Comparison of ENCODE assay signal across 13 mouse cellular contexts in the genomic region with DNA sequence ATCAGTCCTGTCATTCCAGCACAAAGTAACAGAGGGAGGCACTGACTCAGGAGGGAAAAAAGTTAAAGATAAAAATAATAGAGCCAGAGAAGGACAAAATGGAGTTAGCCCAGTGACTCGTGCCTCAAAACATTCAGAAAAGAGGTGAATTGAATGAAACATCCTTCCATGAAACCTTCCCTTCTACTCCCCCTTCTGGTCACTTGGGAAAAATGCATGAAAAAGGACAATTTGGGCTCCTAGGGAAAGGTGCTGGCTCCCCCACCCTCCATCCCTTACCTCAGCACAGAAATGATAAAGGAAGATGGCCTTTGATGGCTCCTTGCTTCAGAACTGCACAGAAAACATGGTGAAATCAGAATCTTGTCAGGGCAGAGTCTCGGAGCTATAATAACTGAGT. TPM values are rescaled to one million over a fixed set of nuclear protein-coding genes. Genes with fewer than 3 reads are reported as not detected.
DNase-seq lines count a peak whose midpoint lies in the region; ATAC-seq and TF ChIP-seq lines count a peak whose summit lies in the region.
"Had no signal": no experiment of that assay in that cellular context is flagged by ENCODE, and none has a peak within 500 bp of the region (broad histone marks: within the 10 kb centered on the region; RNA-seq: fewer than 3 reads in every experiment).

No protein-coding gene starts in this region.

- WGBS in embryonic facial prominence, embryonic 11.5 days: 34% methylated on average over 2 of the region's 2 CpGs
- 45% methylated on average over 2 of the region's 2 CpGs for WGBS in embryonic facial prominence, embryonic 10.5 days
- WGBS in limb, embryonic 14.5 days: 33% methylated on average over 2 of the region's 2 CpGs
- 40% methylated on average over 2 of the region's 2 CpGs for WGBS in limb, embryonic 10.5 days

- H3K9me3 ChIP-seq in embryonic facial prominence, embryonic 11.5 days (replicated peaks; ENCODE audit: control insufficient read depth, low read length): no peaks in the 10 kb centered on the region
- no peaks in the 10 kb centered on the region for H3K9me3 ChIP-seq in embryonic facial prominence, embryonic 10.5 days
- no peaks in the 10 kb centered on the region for H3K9me3 ChIP-seq in limb, embryonic 14.5 days (ENCODE audit: control insufficient read depth, low read length)
- no peaks in the 10 kb centered on the region for H3K9me3 ChIP-seq in limb, embryonic 10.5 days (replicated peaks)
- no peaks in the 10 kb centered on the region for H3K9me3 ChIP-seq in E14TG2a.4 (ENCODE audit: low read length)
- H3K9me3 ChIP-seq: limb, embryonic 12.5 days; neural tube, embryonic 15.5 days had no signal

- no peaks in the 10 kb centered on the region for H3K27me3 ChIP-seq in embryonic facial prominence, embryonic 11.5 days (ENCODE audit: control insufficient read depth, insufficient read depth, low read length)
- H3K27me3 ChIP-seq in embryonic facial prominence, embryonic 10.5 days (replicated peaks; ENCODE audit: low read depth, poor library complexity, severe bottlenecking): no peaks in the 10 kb centered on the region
- no peaks in the 10 kb centered on the region for H3K27me3 ChIP-seq in limb, embryonic 14.5 days (ENCODE audit: control insufficient read depth, insufficient read depth, low read length)
- H3K27me3 ChIP-seq in limb, embryonic 10.5 days (ENCODE audit: low read depth, poor library complexity, severe bottlenecking): no peaks in the 10 kb centered on the region
- no peaks in the 10 kb centered on the region for H3K27me3 ChIP-seq in E14TG2a.4 (ENCODE audit: insufficient read depth, low read length)
- H3K27me3 ChIP-seq: limb, embryonic 12.5 days; neural tube, embryonic 15.5 days had no signal

- no peak overlapping the region for H3K4me2 ChIP-seq in embryonic facial prominence, embryonic 11.5 days (ENCODE audit: low read depth, low read length)
- no peak overlapping the region for H3K4me2 ChIP-seq in limb, embryonic 14.5 days (replicated peaks; ENCODE audit: low read depth, low read length, severe bottlenecking)
- H3K4me2 ChIP-seq: limb, embryonic 12.5 days; neural tube, embryonic 15.5 days had no signal

- no peaks in the 10 kb centered on the region for H3K4me1 ChIP-seq in embryonic facial prominence, embryonic 11.5 days (ENCODE audit: control insufficient read depth, insufficient read depth, low read length)
- peaks cover 3% of the 10 kb centered on the region; the same call in 1 of the 2 replicates for H3K4me1 ChIP-seq in embryonic facial prominence, embryonic 10.5 days
- no peaks in the 10 kb centered on the region for H3K4me1 ChIP-seq in limb, embryonic 14.5 days (ENCODE audit: control insufficient read depth, insufficient read depth, low read length)
- peaks cover 5% of the 10 kb centered on the region; the same call in 1 of the 2 replicates for H3K4me1 ChIP-seq in limb, embryonic 10.5 days
- peaks cover 57% of the 10 kb centered on the region for H3K4me1 ChIP-seq in E14TG2a.4 (replicated peaks; ENCODE audit: low read depth, low read length)
- H3K4me1 ChIP-seq: limb, embryonic 12.5 days; neural tube, embryonic 15.5 days had no signal

- no peak overlapping the region for H3K9ac ChIP-seq in embryonic facial prominence, embryonic 11.5 days (replicated peaks; ENCODE audit: low read length)
- no peak overlapping the region for H3K9ac ChIP-seq in limb, embryonic 14.5 days (ENCODE audit: low read depth, low read length, severe bottlenecking)
- H3K9ac ChIP-seq: limb, embryonic 12.5 days; neural tube, embryonic 15.5 days had no signal

- H3K4me3 ChIP-seq in embryonic facial prominence, embryonic 11.5 days (ENCODE audit: low read depth, low read length): no peak overlapping the region
- H3K4me3 ChIP-seq in embryonic facial prominence, embryonic 10.5 days: no peak overlapping the region
- no peak overlapping the region for H3K4me3 ChIP-seq in limb, embryonic 14.5 days (replicated peaks; ENCODE audit: low read length)
- H3K4me3 ChIP-seq in limb, embryonic 10.5 days: no peak overlapping the region
- H3K4me3 ChIP-seq in E14TG2a.4 (replicated peaks; ENCODE audit: low read length): no peak overlapping the region
- H3K4me3 ChIP-seq: limb, embryonic 12.5 days; neural tube, embryonic 15.5 days had no signal

- ATAC-seq in embryonic facial prominence, embryonic 11.5 days (replicated peaks; ENCODE audit: insufficient number of reproducible peaks, low FRiP score, low TSS enrichment, low read depth): no peak
- no peak for ATAC-seq in limb, embryonic 14.5 days (ENCODE audit: low FRiP score, low read depth)
- peak; percentile 62 to 68 for ATAC-seq in hematopoietic stem cell, adult 5-6 weeks (replicated peaks in 1 of 2; ENCODE audit: insufficient read depth in 1 of 2, low FRiP score in 2 of 2, low TSS enrichment in 1 of 2, low read depth in 1 of 2, poor library complexity in 2 of 2, severe bottlenecking in 2 of 2)
- ATAC-seq in erythroblast, adult 5-6 weeks (replicated peaks; ENCODE audit: low FRiP score, poor library complexity, severe bottlenecking): no peak
- ATAC-seq: Patski had no signal

- peak; percentile 68 for DNase-seq in embryonic facial prominence, embryonic 11.5 days (ENCODE audit: low spot score)
- DNase-seq in embryonic facial prominence, embryonic 10.5 days (ENCODE audit: low spot score): no peak
- DNase-seq in limb, embryonic 14.5 days (ENCODE audit: low spot score): peak; percentile 25
- DNase-seq in limb, embryonic 10.5 days (ENCODE audit: low spot score): no peak
- DNase-seq in urinary bladder, postnatal 36 days (ENCODE audit: low spot score in 2 of 2): no peak
- DNase-seq: thymus, adult 2 months had no signal

- H3K36me3 ChIP-seq in embryonic facial prominence, embryonic 11.5 days (replicated peaks; ENCODE audit: control insufficient read depth, insufficient read depth, low read depth, low read length): no peaks in the 10 kb centered on the region
- H3K36me3 ChIP-seq in embryonic facial prominence, embryonic 10.5 days (replicated peaks): no peaks in the 10 kb centered on the region
- no peaks in the 10 kb centered on the region for H3K36me3 ChIP-seq in limb, embryonic 14.5 days (ENCODE audit: control insufficient read depth, insufficient read depth, low read length)
- H3K36me3 ChIP-seq in limb, embryonic 10.5 days: 0 out of 2 replicates have a peak, but pooled peaks cover 3% of the 10 kb centered on the region
- peaks cover 9% of the 10 kb centered on the region for H3K36me3 ChIP-seq in E14TG2a.4 (ENCODE audit: insufficient read depth, low read length)
- H3K36me3 ChIP-seq: limb, embryonic 12.5 days had no signal

- no peak overlapping the region for H3K27ac ChIP-seq in embryonic facial prominence, embryonic 11.5 days (replicated peaks; ENCODE audit: low read depth, low read length)
- H3K27ac ChIP-seq in embryonic facial prominence, embryonic 10.5 days (replicated peaks): no peak overlapping the region
- H3K27ac ChIP-seq in limb, embryonic 14.5 days (replicated peaks; ENCODE audit: low read depth, low read length): no peak overlapping the region
- H3K27ac ChIP-seq in limb, embryonic 10.5 days: no peak overlapping the region
- H3K27ac ChIP-seq: limb, embryonic 12.5 days; neural tube, embryonic 15.5 days had no signal

- TF ChIP-seq POLR2A in limb, embryonic 14.5 days (IDR thresholded peaks at IDR 0.05; ENCODE audit: borderline replicate concordance, extremely low read depth, insufficient read depth, insufficient read length): no peak

- TF ChIP-seq CTCF in E14TG2a.4 (conservative IDR thresholded peaks at IDR 0.05; ENCODE audit: low read length): peak; percentile 59

RNA-seq across cellular contexts. Expression of a gene that starts 8.6 kb away (rescaled TPM):
- 7.5 and 9.3 TPM in 2 replicates for polyA plus RNA-seq in embryonic facial prominence, embryonic 11.5 days (2014; fragmentation: Nextera tagmentation; extraction: Ambion mirVana)
- polyA plus RNA-seq in embryonic facial prominence, embryonic 10.5 days (2016; fragmentation: Nextera tagmentation; extraction: Ambion mirVana): 11.2 and 11.5 TPM in 2 replicates
- 30.7 and 38.5 TPM in 2 replicates for polyA plus RNA-seq in limb, embryonic 14.5 days (2012; rRNA removed)
- polyA plus RNA-seq in limb, embryonic 14.5 days (2014; fragmentation: Nextera tagmentation; extraction: Ambion mirVana): 18.3 and 21.7 TPM in 2 replicates
- 9.6 and 11.2 TPM in 2 replicates for polyA plus RNA-seq in limb, embryonic 10.5 days (2016; fragmentation: Nextera tagmentation; extraction: Ambion mirVana)
- 7.1 and 11.3 TPM in 2 replicates for total RNA-seq in hematopoietic stem cell, adult 5-6 weeks (2017)
- total RNA-seq in erythroblast, adult 5-6 weeks (2015; ENCODE audit: low replicate concordance): 0.42 TPM in 1 of 2 replicates, not detected in the other
- total RNA-seq in erythroblast, adult 5-6 weeks (2017; ENCODE audit: low replicate concordance): 1.5 and 2.2 TPM in 2 replicates

RNA-seq across cellular contexts. Expression of a gene that starts 14.9 kb away (rescaled TPM):
- polyA plus RNA-seq in embryonic facial prominence, embryonic 11.5 days (2014; fragmentation: Nextera tagmentation; extraction: Ambion mirVana): 5.4 and 6.4 TPM in 2 replicates
- polyA plus RNA-seq in embryonic facial prominence, embryonic 10.5 days (2016; fragmentation: Nextera tagmentation; extraction: Ambion mirVana): 9.2 and 9.7 TPM in 2 replicates
- 2.5 and 2.6 TPM in 2 replicates for polyA plus RNA-seq in limb, embryonic 14.5 days (2012; rRNA removed)
- 0.99 and 1.5 TPM in 2 replicates for polyA plus RNA-seq in limb, embryonic 14.5 days (2014; fragmentation: Nextera tagmentation; extraction: Ambion mirVana)
- polyA plus RNA-seq in limb, embryonic 10.5 days (2016; fragmentation: Nextera tagmentation; extraction: Ambion mirVana): 1.6 and 2.5 TPM in 2 replicates
- total RNA-seq in hematopoietic stem cell, adult 5-6 weeks (2017): not detected in 2 replicates
- 0.19 and 0.21 TPM in 2 replicates for total RNA-seq in erythroblast, adult 5-6 weeks (2015; ENCODE audit: low replicate concordance)
- 0.14 and 0.34 TPM in 2 replicates for total RNA-seq in erythroblast, adult 5-6 weeks (2017; ENCODE audit: low replicate concordance)

RNA-seq across cellular contexts. Expression of a gene that starts 30.8 kb away (rescaled TPM):
- 1.5 and 1.6 TPM in 2 replicates for polyA plus RNA-seq in embryonic facial prominence, embryonic 11.5 days (2014; fragmentation: Nextera tagmentation; extraction: Ambion mirVana)
- 1.3 and 2.4 TPM in 2 replicates for polyA plus RNA-seq in embryonic facial prominence, embryonic 10.5 days (2016; fragmentation: Nextera tagmentation; extraction: Ambion mirVana)
- polyA plus RNA-seq in limb, embryonic 14.5 days (2012; rRNA removed): 18.4 and 25.1 TPM in 2 replicates
- 2.4 and 2.7 TPM in 2 replicates for polyA plus RNA-seq in limb, embryonic 14.5 days (2014; fragmentation: Nextera tagmentation; extraction: Ambion mirVana)
- 2.1 and 2.8 TPM in 2 replicates for polyA plus RNA-seq in limb, embryonic 10.5 days (2016; fragmentation: Nextera tagmentation; extraction: Ambion mirVana)
- total RNA-seq in hematopoietic stem cell, adult 5-6 weeks (2017): 4.5 and 12.2 TPM in 2 replicates
- 0.63 and 0.77 TPM in 2 replicates for total RNA-seq in erythroblast, adult 5-6 weeks (2015; ENCODE audit: low replicate concordance)
- total RNA-seq in erythroblast, adult 5-6 weeks (2017; ENCODE audit: low replicate concordance): 0.98 and 1.0 TPM in 2 replicates

RNA-seq across cellular contexts. Expression of a gene that starts 38.9 kb away (rescaled TPM):
- 42.2 and 46.5 TPM in 2 replicates for polyA plus RNA-seq in embryonic facial prominence, embryonic 11.5 days (2014; fragmentation: Nextera tagmentation; extraction: Ambion mirVana)
- 42.5 and 43.5 TPM in 2 replicates for polyA plus RNA-seq in embryonic facial prominence, embryonic 10.5 days (2016; fragmentation: Nextera tagmentation; extraction: Ambion mirVana)
- 72.6 and 79.0 TPM in 2 replicates for polyA plus RNA-seq in limb, embryonic 14.5 days (2012; rRNA removed)
- polyA plus RNA-seq in limb, embryonic 14.5 days (2014; fragmentation: Nextera tagmentation; extraction: Ambion mirVana): 45.6 and 46.9 TPM in 2 replicates
- polyA plus RNA-seq in limb, embryonic 10.5 days (2016; fragmentation: Nextera tagmentation; extraction: Ambion mirVana): 38.6 and 41.9 TPM in 2 replicates
- 29.7 and 32.6 TPM in 2 replicates for total RNA-seq in hematopoietic stem cell, adult 5-6 weeks (2017)
- total RNA-seq in erythroblast, adult 5-6 weeks (2015; ENCODE audit: low replicate concordance): 82.0 and 92.2 TPM in 2 replicates
- total RNA-seq in erythroblast, adult 5-6 weeks (2017; ENCODE audit: low replicate concordance): 28.6 and 30.9 TPM in 2 replicates

RNA-seq across cellular contexts. Expression of a gene that starts 39.1 kb away (rescaled TPM):
- polyA plus RNA-seq in embryonic facial prominence, embryonic 11.5 days (2014; fragmentation: Nextera tagmentation; extraction: Ambion mirVana): 0.15 TPM in 1 of 2 replicates, not detected in the other
- polyA plus RNA-seq in embryonic facial prominence, embryonic 10.5 days (2016; fragmentation: Nextera tagmentation; extraction: Ambion mirVana): not detected in 2 replicates
- 0.40 and 0.47 TPM in 2 replicates for polyA plus RNA-seq in limb, embryonic 14.5 days (2012; rRNA removed)
- not detected in 2 replicates for polyA plus RNA-seq in limb, embryonic 14.5 days (2014; fragmentation: Nextera tagmentation; extraction: Ambion mirVana)
- polyA plus RNA-seq in limb, embryonic 10.5 days (2016; fragmentation: Nextera tagmentation; extraction: Ambion mirVana): not detected in 2 replicates
- not detected in 2 replicates for total RNA-seq in hematopoietic stem cell, adult 5-6 weeks (2017)
- not detected in 2 replicates for total RNA-seq in erythroblast, adult 5-6 weeks (2015; ENCODE audit: low replicate concordance)
- total RNA-seq in erythroblast, adult 5-6 weeks (2017; ENCODE audit: low replicate concordance): 0.14 TPM in 1 of 2 replicates, not detected in the other
- polyA plus RNA-seq: embryonic facial prominence, embryonic 14.5 days; limb, embryonic 12.5 days; neural tube, embryonic 15.5 days; Patski had no signal

Comparison
In these comparisons a context has a peak if more than half of its experiments do, and no peak if none do; other contexts are left out.
1. DNase-seq: peak in embryonic facial prominence, embryonic 11.5 days (single experiment) and limb, embryonic 14.5 days (single experiment); none in embryonic facial prominence, embryonic 10.5 days (single experiment), limb, embryonic 10.5 days (single experiment) and urinary bladder, postnatal 36 days (0 of 2).
2. ATAC-seq: peak in hematopoietic stem cell, adult 5-6 weeks (2 of 2); none in embryonic facial prominence, embryonic 11.5 days (single experiment), limb, embryonic 14.5 days (single experiment) and erythroblast, adult 5-6 weeks (single experiment).